Mouse (Mus musculus) granulocyte monocyte progenitor cell, adult 5-6 weeks (primary cell): ENCODE data around the gene Klrb1. TPM values are rescaled to one million over a fixed set of nuclear protein-coding genes. Genes with fewer than 3 reads are reported as not detected.

ENCODE experiments used
- ATAC-seq: replicated peaks from 2 replicates; pipeline ENCODE4 v1.8.0; 2016; ENCODE audit warnings: mild to moderate bottlenecking, moderate TSS enrichment, inconsistent platforms; ENCODE audit not compliant: poor library complexity, severe bottlenecking
- total RNA-seq, 2 experiments: library from RNA; stranded (forward) in 1 of 2; stranded (reverse) in 1 of 2; fragments of 200-712, 200-1000 nt in 1 of 2; fragments of >200 nt in 1 of 2; fragmentation: Nextera tagmentation in 1 of 2; gene quantifications; 2 replicates each; pipeline ENCODE4 v1.2.3; 2014 to 2017

The Klrb1 gene
- total RNA-seq, 2 experiments from 2014 or later = not detected

GRCm38 (mm10) chr6:128736100-128736499 lies 13.2 kb upstream of the Klrb1 start:
- ATAC-seq = peak; percentile 83

GRCm38 (mm10) chr6:128734896-128735295 lies 12.0 kb upstream of the Klrb1 start:
- ATAC-seq = no peak

- ATAC-seq = peak; percentile 65
Observed at GRCm38 (mm10) chr6:128733908-128734679, 11.2 kb upstream of the Klrb1 start.

- no peak for ATAC-seq
Observed at GRCm38 (mm10) chr6:128732032-128732431, 9.2 kb upstream of the Klrb1 start.

- ATAC-seq = no peak
Observed at GRCm38 (mm10) chr6:128701691-128702090, 21.2 kb downstream of the Klrb1 start.

- ATAC-seq = no peak
Observed at GRCm38 (mm10) chr6:128679574-128679973, 43.3 kb downstream of the Klrb1 start.

- ATAC-seq = no peak
Observed at GRCm38 (mm10) chr6:128669936-128670335, 52.9 kb downstream of the Klrb1 start.

- ATAC-seq = no peak
Observed at GRCm38 (mm10) chr6:128662206-128662605, 60.7 kb downstream of the Klrb1 start, which contains the start of gene Clec2h. TSS of gene Clec2h (plus strand) at chr6:128662385.

- ATAC-seq = no peak
Observed at GRCm38 (mm10) chr6:128661249-128661648, 61.6 kb downstream of the Klrb1 start.

Other genes starting within 250 kb of the Klrb1 start
- not detected in 2 replicates for gene Pzp, start 196.3 kb downstream of the Klrb1 start, total RNA-seq (2014; fragmentation: Nextera tagmentation)
- not detected in 2 replicates for gene Pzp, start 196.3 kb downstream of the Klrb1 start, total RNA-seq (2017)
- 7.0 TPM in 1 of 2 replicates, not detected in the other for gene A2ml1, start 141.5 kb downstream of the Klrb1 start, total RNA-seq (2014; fragmentation: Nextera tagmentation)
- gene A2ml1, start 141.5 kb downstream of the Klrb1 start, total RNA-seq (2017) = not detected in 2 replicates
- not detected in 2 replicates for gene Klrb1a, start 99.5 kb downstream of the Klrb1 start, total RNA-seq (2014; fragmentation: Nextera tagmentation)
- not detected in 2 replicates for gene Klrb1a, start 99.5 kb downstream of the Klrb1 start, total RNA-seq (2017)
- gene Clec2h, start 60.7 kb downstream of the Klrb1 start, total RNA-seq (2014; fragmentation: Nextera tagmentation) = not detected in 2 replicates
- not detected in 2 replicates for gene Clec2h, start 60.7 kb downstream of the Klrb1 start, total RNA-seq (2017)
- gene Klrb1c, start 66.2 kb upstream of the Klrb1 start, total RNA-seq (2014; fragmentation: Nextera tagmentation) = not detected in 2 replicates
- 0.34 and 1.0 TPM in 2 replicates for gene Klrb1c, start 66.2 kb upstream of the Klrb1 start, total RNA-seq (2017)
- not detected in 2 replicates for gene Gm44511, start 103.3 kb upstream of the Klrb1 start, total RNA-seq (2014; fragmentation: Nextera tagmentation)
- gene Gm44511, start 103.3 kb upstream of the Klrb1 start, total RNA-seq (2017) = not detected in 2 replicates
- gene Klrb1b, start 103.3 kb upstream of the Klrb1 start, total RNA-seq (2014; fragmentation: Nextera tagmentation) = not detected in 2 replicates
- 0.09 TPM in 1 of 2 replicates, not detected in the other for gene Klrb1b, start 103.3 kb upstream of the Klrb1 start, total RNA-seq (2017)
- gene Clec2i, start 164.5 kb upstream of the Klrb1 start, total RNA-seq (2014; fragmentation: Nextera tagmentation) = 4.2 and 4.6 TPM in 2 replicates
- 9.5 and 14.1 TPM in 2 replicates for gene Clec2i, start 164.5 kb upstream of the Klrb1 start, total RNA-seq (2017)
- gene BC035044, start 168.1 kb upstream of the Klrb1 start, total RNA-seq (2014; fragmentation: Nextera tagmentation) = 231 and 260 TPM in 2 replicates
- 296 and 376 TPM in 2 replicates for gene BC035044, start 168.1 kb upstream of the Klrb1 start, total RNA-seq (2017)
- not detected in 2 replicates for gene Clec2g, start 211.3 kb upstream of the Klrb1 start, total RNA-seq (2014; fragmentation: Nextera tagmentation)
- not detected in 2 replicates for gene Clec2g, start 211.3 kb upstream of the Klrb1 start, total RNA-seq (2017)